Mouse (Mus musculus) 3T3-L1 (cell line): ENCODE measurements around the gene Nln.

Experiments used
- DNase-seq: peaks from one replicate; pipeline ENCODE4 v3.0.0-alpha.2; 2015; ENCODE audit warnings: low read depth, low spot score

Gene Nln

GRCm38 (mm10) chr13:104109288-104109815 lies at the start of gene Nln, which contains the start of gene Sgtb:
Nln (minus strand) TSS chr13:104109614.
Sgtb (plus strand) TSS chr13:104109741.
- DNase-seq = peak; percentile 85

DNA sequence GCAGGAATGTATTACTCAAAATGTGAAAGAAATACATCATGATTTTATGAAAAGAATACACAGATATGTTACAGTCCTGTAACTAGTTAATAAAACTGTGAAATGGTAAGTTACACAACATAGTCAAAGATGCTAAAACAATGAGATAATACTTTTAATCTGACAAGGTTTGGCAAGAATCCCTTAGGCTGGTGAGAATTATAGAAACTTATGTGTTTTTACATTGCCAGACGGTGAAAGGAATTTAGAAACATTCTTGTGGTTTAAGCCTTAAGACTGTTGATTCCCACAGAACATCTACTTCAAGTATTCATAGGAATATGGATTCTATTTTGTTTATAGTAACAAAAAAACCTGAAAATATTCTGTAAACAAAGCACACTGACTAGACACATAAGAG lies 46.3 kb upstream of the Nln start:
- DNase-seq = peak; percentile 63

DNA sequence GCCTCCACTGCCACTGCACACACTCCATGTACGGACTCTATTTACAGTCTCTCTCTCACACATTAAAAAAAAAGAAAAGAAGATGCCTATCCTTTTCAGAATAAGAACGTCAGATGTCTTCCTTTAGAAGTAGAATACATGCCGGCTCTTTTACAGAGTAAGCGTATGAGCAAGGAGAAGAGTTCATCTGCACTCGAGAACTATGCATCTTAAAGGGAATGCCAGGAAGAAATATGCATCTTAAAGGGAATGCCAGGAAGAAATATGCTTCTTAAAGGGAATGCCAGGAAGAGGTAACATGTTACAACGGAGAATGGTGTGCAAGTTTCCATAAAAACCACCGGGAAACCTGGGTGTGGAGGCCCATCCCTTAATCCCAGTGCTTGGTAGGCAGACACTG lies 45.7 kb upstream of the Nln start:
- no peak for DNase-seq

- DNase-seq = no peak
These were observed 44.8 kb upstream of the Nln start for GRCm38 (mm10) chr13:104154180-104154579.

GRCm38 (mm10) chr13:104145646-104146045 lies 36.2 kb upstream of the Nln start:
- DNase-seq = no peak

- DNase-seq = no peak
These were observed 35.5 kb upstream of the Nln start for GRCm38 (mm10) chr13:104144871-104145270.

- DNase-seq = peak; percentile 87
These were observed 30.2 kb upstream of the Nln start for GRCm38 (mm10) chr13:104139369-104140209.

GRCm38 (mm10) chr13:104134510-104135085 lies 25.2 kb upstream of the Nln start:
- no peak for DNase-seq

- no peak for DNase-seq
These were observed 23.1 kb upstream of the Nln start for GRCm38 (mm10) chr13:104132561-104132960.

- DNase-seq = no peak
These were observed 14.4 kb upstream of the Nln start for GRCm38 (mm10) chr13:104123662-104124381.

DNA sequence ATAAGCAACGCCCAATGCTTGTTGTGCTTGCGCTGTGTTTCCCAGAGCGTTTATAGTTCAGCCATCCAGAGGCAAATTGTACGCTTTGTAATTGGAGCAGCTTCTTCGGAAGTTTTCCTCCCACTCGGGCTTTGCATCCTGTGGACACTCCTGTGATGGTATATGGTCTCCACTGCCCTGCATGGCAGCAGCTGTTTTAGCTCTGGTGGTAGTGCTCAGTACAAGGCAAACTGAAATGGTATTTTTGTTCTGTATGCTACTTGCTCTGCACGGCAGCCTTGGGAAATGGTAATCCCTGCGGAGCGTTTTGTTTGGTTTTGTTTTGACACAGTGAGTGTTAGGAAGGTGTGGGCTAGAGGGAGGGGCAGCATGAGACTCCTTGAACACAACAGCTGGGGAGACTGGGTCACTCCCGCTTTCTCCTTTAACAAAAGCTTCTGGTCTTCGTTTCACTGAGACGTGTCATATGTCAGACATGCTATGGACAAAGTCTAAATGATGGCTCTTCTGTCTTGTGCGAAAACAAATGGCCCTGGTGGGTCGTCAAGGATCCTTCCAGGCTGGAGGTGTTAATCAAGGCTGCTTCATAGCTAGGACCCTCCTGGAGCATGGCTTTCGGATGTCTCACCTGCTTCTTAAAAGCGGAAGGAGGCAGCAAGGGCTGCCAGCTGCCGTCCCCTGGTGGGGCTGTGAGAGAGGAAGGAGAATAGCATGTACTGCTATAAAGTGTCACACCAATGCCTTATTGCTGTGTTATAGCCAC lies 12.8 kb upstream of the Nln start:
- DNase-seq = no peak

DNA sequence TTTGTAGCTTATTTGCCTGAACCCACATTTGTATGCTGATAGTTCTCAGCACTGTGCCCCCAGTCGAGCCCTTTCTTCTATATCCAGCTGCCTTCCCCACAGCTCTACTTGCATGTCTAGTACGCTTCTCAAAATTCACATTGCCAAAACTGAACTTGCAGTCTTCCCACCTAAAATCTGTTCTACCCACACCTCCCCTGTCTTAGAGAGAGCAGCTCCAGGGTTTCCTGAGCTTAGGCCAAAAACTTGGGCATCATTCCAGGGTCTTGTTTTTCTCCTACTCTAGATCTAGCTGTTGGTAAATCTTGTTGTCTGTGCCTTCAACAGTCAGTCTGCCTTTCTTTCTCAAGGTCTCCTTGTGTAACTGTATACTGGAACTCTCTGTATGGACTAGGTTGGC lies 5.4 kb upstream of the Nln start:
- DNase-seq = no peak

GRCm38 (mm10) chr13:104113782-104114181 lies 4.4 kb upstream of the Nln start:
- peak; percentile 34 for DNase-seq

- DNase-seq = no peak
These were observed 3.0 kb upstream of the Nln start for GRCm38 (mm10) chr13:104112266-104112900.

GRCm38 (mm10) chr13:104110526-104110925 lies 1.1 kb upstream of the Nln start:
- DNase-seq = peak; percentile 47

DNA sequence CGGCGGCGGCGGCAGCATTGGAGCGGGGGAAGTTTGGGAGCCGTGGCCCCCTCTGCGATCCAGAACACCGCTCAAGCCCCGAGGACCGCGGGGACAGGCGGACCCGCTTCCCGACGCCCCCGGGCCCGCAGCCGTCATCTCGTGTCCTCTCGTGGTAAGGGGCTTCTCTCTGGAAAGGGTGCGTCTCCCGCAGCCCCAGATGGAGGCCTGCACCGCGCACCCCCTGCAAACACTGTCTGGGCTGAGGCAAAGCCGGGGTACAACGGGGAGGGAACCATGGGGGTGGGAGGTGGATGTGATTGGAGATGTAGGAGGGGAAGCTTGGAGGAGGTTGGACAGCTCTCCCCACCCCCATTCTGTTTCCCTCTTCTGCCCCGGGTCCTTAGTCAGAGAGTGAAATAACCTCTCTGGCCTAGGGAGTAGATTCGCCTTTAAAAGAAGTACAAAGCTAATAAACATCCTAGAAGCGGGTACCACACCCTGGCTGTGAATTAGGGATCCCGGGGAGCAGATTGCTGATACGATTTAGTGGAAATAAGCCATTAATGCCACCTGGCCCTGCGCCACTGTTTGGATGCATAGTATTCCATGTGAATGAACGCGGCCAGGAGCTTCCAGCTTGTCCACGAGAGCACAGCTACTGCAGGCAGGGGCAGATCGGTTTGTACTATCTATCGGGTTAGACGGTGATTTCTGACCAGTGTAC lies 555 bp upstream of the Nln start:
- peak; percentile 72 for DNase-seq

- DNase-seq = peak; percentile 63
These were observed 645 bp downstream of the Nln start for GRCm38 (mm10) chr13:104108651-104109287.

- DNase-seq = no peak
These were observed 7.7 kb downstream of the Nln start for GRCm38 (mm10) chr13:104101606-104102235.

DNA sequence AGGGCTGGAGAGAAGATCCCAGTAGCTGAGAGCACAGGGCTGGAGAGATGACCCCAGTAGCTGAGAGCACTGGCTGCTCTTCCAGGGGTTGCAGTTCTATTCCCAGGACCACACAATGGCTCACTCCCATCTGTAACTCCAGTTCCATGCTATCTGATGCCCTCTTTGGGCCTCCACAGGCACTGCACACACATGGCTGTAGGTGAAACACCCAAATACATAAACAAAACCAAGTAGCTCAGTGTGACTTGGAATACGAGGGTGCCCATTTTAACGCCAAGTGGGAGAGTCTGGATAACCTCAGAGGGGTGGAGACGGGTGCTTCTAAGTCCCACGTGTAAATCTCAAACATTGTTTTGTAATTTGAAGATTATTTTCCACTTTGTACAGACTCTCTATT lies 9.0 kb downstream of the Nln start:
- no peak for DNase-seq
